Mouse (Mus musculus) adrenal gland, postnatal 36 days (tissue): Measurements from ENCODE around the gene Slc15a5. TPM values are rescaled to one million over a fixed set of nuclear protein-coding genes. Genes with fewer than 3 reads are reported as not detected.
"Not testable (repeated sequence)": the region's sequence is repeated elsewhere in the genome, so short reads cannot be mapped to it uniquely, and the experiment has no call there.

Experiments
- DNase-seq, 2 experiments: peaks; one replicate each; pipeline ENCODE4 v3.0.0; 2021; ENCODE audit warnings: mixed read lengths in 1 of 2
- long read RNA-seq, 2 experiments: library from polyadenylated mRNA; stranded (forward); transcript quantifications; one replicate each; pipeline ENCODE4 v2.0.0; 2021; ENCODE audit warnings: borderline sequencing depth in 2 of 2
- total RNA-seq, 2 experiments: library from RNA; stranded (reverse); gene quantifications; 2 replicates each; pipeline ENCODE4 v1.2.3; 2021

Gene Slc15a5
- 1 to 10 TPM; 1.6 to 3.3 TPM for total RNA-seq
- long read RNA-seq, experiment 1, partial matches to known transcripts: 0 of 3 reads
- long read RNA-seq, experiment 1, other reads (novel, unspliced or antisense): 3 of 3 reads
- long read RNA-seq, experiment 2, partial matches to known transcripts: 0 of 1 reads
- long read RNA-seq, experiment 2, other reads (novel, unspliced or antisense): 1 of 1 reads

DNA sequence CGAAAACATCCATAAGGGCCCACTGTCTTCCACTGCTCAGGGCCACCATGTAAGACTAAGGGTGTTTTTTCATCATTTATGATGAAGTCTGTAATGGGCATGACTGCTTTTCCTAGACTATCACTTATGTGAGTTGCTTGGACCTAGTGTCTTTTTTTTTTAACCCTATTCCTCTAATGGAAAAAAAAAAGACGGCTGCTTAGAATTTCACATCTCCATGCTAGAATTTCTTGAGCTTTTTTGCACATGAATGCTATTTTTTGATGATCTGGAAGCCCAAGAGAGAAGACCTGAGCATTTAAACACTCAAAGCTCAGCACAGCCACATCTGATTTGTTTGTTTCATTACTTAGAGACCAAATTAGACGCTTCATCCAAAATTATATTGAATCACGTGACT, at the start of gene Slc15a5:
Gene Slc15a5 (minus strand): TSS at position 101 of the 400 bp plus-strand sequence.
- DNase-seq: no peak

DNA sequence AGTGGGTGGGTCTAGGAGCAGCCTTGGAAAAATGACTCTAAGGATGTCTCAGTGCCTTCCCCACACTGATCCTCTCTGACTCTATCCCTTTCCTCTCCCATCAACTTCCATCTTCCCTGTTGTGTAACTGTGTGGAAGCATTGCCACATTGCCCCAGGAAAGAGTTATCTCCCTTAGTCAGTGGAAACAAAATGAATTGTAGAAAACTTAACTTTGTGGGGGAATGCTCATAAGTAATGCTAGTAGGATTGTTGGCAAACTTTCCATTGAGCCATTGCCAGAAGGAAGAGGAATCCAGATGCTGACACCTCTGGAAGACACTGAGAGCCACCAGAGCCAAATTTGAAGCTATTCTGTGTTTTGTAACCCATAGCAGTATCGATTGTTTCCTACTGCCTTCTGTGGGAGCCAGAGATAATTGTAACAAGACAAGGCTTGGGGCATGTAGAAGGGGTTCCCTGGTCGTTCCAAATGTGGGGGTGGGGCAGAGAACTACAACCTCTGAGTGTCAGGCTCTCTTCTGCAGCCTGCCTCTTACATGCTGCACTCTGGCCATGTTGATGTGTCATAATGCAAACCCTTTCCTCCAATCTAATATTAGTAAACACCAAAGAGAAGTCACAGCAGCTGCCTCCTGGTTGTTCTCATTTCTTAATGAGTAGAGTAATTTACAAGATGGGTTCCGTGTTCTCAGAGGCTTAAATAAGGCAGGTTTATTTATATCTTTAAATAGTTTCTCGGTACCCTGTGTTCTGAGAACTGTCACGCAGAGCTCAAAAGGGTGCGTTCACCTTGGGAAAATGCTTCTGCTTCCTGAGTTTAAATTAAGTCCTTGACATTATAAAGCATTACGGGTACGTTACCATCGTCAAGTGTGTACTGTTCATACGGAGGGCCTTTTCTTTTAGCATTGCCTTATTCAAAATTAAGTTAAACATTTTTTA, 48.9 kb upstream of the Slc15a5 start:
- no peak for DNase-seq

DNA sequence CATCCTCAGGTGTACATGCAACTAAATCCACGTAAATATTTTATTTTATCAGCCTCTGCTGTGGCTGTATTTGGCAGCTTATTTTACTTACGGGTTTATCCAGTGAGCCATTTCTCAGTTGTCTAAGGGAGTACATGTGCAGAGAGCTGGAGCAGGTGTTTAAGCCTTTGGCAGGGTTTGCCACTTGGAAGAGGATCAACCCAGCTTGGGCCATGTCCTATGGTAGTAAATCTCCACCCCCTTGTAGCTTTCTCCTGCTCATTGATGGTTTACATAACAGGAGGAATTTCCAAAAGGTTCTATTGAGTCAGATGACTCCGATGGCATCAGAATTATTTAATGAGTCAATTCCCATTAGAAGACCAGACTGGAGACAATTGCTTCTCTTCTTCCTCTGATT, 37.8 kb upstream of the Slc15a5 start:
- no peak for DNase-seq

DNA sequence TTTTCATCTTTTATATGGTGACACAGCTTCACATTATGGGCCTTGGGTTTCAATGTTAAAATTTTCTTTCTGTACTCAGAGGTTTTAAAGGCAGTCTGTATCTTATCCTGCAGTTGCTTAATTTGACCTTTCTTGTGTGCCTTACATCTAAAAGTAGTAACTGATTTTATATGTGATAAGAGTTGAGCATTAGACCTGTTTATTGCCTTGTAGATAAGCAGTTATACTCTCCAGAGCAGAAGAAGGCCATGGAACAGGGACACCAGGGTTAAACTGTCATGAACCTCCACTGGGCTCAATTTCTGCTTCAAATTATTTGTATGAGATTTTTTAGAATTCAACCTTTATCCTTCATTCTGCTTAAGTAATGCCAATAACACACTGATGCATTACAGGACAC, 24.8 kb upstream of the Slc15a5 start:
- DNase-seq: no peak

DNA sequence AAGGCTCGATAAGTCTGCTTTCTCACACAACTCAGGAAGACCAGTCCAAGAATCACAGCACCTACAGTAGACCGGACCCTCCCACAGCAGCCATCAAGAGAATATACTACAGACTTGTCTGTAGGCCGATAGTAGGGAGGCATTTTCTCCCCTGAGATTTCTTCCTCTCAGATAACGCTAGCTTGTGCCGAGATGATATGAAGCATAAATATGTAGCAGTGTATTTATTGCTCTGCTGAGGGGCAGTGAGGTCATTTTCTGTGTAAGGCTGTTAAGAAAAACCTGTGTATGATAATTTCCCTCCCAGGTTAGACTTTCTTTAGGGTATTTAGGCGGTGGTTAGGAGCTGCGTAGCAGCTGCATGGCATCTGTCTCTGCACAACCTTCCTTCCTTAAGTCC, 23.2 kb upstream of the Slc15a5 start:
- DNase-seq: no peak

DNA sequence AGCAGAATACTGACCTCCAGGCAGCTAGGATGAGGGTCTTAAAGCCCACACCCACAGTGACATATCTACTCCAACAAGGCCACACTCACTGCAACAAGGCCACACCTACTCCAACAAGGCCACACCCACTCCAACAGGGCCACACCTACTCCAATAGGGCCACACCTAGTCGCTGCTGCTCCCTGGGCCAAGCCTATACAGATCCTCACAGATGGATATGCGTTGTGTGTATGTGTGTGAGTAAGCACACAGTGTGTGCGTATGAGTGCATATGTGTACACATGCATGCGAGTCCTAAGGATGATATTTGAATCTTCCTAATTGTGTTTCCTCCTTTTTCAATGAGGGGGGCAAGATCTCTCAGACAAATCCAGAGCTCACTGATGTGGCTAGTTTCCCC, 22.1 kb upstream of the Slc15a5 start:
- no peak for DNase-seq

DNA sequence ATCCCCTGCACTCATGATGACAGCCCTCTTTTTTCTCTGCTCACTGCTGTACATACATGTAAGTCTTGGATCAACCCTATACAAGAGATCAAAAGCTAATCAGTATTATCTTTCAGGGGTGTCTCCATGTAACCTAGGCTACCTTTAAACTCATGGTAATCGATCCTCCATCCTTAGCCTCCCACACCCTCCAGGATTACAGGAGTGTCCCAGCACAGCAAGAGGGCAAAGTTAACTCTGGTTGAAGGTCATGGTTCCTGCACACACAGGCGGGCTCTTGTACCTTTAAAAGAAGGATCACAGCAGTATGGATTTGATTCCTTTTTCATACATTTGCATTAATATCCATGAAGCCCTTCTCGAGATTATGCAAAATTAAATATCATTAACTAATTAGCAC, 19.9 kb upstream of the Slc15a5 start:
- DNase-seq: no peak

DNA sequence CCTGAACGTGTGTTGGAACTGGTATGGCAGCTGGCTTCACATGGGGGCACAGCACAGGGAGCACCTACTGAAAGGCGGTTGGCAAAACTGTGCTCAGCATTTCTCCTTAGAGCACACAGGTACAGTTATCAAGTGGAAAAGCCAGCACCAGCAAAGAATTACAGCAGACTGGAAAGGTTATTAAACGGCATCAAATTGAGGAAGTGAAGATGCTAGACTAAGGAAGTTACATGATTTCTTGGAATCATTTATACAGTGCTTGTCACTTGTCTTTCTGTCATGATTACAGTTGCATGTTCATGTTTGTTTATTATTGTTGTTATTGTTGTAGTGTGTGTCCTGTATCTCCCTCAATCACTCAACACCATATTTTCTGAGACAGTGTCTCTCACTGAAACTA, 15.3 kb upstream of the Slc15a5 start:
- no peak for DNase-seq

DNA sequence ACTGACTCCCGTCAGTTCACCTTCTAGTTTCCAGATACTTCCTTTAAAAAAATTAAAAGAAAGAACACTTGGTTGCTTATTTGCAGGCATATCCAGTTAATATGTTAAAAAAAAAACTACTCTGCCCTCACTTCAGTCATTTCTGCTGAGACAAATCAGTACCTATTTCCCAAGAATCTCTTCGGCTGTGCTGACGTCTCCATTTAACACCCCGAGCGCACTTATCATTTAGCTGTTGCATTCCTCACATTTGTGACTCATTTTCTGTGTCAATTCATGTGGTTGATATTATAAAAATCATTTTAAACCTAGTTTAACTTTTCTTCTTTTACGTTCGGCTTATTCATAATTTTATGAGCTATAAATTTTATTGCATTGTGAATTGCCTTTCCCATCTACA, 12.7 kb upstream of the Slc15a5 start:
- DNase-seq: no peak

DNA sequence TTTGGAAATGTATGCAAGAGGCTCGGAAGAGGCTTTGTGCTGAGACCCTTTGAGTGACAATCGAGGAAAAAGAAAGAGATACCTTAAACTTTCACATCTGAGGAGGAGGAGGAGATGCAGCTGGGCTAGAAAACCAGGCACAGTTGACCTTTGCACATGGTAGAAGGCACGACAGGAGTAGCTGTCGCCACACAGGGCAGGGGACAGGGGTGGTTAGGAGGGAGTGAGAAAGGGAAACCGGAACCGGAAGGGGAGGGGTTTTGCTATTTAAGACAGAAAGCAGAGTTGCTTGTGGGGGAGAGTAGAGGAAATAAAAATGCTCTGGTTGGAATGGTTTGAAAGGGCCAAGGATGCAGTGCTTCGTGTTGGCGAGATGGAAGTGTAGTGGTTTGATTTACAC, 9.4 kb upstream of the Slc15a5 start:
- no peak for DNase-seq

DNA sequence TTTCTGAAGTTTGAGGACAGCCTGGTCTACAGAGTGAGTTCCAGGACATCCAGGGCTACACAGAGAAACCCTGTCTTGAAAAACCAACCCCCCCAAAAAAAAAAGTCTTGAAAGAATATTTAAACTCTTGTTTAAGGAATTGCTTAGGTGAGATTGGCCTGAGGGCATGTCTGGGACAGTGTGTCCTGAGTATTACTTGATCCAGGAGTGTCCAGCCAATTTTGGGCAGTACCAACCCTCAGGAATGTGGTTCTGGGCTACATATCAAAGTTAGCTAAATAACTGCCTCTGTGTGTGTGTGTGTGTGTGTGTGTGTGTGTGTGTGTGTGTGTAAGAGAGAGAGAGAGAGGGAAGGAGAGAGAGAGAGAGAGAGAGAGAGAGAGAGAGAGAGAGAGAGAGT, 6.7 kb upstream of the Slc15a5 start:
- not testable (repeated sequence) for DNase-seq

DNA sequence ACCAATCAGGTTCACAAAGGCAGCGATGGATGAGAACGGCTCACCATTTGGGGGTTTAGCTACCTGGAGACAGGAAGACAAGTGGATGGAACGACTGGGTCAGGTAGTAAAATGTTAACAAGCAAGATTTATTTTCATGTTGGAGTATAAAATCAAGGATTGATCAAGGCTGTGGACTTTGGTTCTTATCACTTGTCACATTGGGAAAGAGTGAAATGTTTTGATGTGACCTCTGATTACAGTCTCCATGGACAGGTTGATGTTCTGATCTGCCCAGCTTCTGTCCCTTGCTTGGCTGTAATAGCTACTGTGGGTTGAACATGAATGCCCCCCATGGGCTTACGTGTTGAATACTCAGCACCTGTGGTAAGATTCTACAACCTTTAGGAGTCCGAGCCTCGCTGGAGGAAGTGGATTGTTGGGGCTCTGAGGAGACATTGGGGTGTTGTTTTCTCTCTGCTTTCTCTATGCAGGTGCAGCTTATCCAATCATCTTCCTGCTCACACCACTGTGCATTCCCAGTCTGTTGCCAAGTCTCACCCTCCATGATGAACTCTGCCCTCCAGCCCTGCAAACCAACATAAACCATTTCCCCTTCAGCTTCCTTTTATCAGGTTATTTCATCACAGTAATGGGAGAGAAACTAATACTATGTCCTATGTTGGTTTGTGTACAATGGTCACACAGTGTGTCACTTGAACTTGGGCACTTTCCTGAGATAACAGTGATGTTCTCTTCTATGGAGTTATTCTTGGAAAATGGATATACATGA, 1.2 kb upstream of the Slc15a5 start:
- DNase-seq: no peak

DNA sequence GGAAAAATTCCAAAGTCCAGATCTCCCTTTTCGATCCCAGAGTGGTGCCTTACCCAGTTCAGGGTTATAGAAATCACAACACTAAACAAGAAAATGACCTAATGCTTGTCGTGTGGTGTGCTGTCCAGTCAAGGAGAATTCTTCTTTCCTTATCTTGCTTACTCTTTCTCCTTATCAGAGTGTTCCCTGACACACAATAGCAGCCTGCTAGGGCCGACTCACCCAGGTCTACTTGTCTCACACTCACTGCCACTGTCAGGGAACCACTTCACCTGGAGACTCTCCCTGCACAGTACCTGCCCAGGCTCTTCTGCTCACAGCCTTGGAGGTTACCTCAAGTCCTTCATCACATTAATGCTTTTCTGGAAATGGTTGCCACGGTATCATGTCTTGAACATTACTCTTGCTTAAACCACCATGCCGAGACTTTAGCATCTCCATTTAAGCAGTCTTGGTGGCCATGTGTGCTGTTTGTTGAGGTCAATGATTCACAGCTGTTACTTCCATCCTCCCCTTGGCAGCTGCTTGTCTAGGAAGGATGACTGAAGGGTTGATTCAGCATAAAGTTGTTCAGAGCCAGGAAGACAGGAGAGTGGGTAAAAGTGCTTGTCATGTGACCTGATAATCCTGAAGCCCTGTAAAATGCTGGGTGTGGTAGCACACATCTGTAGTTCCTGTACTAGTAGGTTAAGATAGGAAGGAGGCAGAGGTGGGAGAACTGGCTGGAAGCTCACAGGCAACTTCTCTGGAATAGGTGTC, 1.9 kb downstream of the Slc15a5 start:
- DNase-seq: no peak

DNA sequence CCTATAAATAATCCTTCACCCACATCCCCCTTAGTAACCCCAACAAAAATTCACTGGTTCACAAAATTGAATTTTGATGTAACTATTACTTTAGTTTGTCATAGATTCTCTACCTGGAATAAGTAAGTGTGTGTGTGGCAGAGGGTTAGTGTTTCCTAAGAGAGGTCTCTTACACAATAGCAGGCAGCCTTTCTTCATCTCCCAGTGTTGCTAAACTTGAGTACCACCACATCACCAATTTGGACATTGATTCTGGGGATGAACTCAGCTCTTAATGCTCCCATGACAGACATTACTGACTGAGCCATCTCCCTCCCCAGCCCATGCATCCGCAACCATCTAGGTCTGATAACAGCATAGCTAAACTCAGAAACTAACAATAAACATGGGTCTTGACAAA, 4.0 kb downstream of the Slc15a5 start:
- no peak for DNase-seq

DNA sequence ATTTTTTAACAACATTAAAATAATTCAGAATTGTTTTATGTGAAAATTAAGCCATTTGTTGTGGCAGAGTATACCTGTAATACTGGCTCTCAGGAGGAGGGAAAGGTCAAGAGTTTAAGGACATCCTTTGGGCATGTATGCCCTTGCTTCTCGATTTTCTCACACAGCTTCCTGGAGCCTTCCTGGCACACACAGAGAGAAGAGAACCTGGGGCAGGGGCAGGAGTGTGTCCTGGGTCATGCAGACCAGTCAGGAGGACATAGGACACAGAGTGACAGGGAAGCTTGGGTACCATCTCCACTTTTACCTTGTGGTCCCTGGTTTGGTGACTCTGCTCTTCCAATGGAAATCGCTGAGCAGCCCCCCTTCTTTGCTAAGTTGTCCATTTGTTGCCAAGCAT, 6.2 kb downstream of the Slc15a5 start:
- no peak for DNase-seq

DNA sequence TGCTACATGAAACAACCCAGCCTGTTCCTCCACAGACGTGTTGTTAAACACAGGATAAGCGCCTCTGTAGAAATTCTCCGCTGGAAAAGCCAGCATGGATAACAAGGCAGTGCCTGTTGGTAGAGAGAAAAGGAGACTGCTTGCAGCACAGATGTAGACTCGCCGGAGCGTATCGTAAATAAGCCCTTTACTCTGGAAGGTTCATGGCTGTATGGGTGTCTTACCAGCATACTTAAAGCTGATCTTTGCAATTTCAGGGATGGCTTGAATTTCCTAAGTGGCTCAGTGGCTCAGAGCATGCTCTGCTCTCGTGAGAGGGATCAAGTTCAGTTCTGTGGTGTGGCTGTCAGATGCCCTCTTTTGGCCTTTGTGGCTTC, 6.8 kb downstream of the Slc15a5 start:
- no peak for DNase-seq

DNA sequence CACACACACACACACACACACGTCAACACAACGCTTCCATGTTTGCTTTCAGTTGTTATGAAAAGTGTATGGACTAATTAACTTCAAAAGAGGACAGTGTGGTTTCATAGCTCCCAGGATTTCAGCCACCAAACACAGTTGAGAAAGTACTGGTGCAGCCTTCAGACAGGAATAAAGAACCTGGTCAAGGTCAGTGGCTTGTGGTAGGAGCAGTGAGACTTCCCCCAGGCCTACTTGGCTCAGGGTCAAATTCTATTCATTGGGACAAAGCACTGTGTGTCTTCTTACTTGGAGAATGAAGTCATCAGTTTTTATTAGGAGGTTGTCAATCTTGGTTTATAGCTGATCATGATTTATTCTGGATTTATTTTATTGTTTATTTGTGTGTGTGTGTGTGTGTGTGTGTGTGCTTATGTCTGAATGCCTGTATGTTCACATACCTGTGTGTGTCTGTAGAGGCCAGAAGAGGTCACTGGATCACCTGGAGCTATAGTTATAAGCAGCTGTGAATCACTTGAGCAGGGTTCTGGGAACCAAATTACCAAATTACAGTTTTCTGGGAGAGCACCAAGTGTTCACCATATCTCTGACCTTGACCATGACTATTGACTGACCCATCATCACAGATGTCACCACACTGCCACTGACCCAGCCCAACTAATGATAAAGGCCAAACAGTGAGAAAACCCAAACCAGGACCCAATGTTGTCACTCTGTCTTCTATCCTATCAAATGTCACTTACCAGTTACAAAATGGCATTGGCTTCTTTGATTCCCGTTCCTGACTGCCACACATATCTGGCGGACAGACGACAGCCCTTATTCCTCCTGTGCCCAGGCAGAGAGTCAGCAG, 7.4 kb downstream of the Slc15a5 start:
- DNase-seq: peak; percentile 18 to 55

DNA sequence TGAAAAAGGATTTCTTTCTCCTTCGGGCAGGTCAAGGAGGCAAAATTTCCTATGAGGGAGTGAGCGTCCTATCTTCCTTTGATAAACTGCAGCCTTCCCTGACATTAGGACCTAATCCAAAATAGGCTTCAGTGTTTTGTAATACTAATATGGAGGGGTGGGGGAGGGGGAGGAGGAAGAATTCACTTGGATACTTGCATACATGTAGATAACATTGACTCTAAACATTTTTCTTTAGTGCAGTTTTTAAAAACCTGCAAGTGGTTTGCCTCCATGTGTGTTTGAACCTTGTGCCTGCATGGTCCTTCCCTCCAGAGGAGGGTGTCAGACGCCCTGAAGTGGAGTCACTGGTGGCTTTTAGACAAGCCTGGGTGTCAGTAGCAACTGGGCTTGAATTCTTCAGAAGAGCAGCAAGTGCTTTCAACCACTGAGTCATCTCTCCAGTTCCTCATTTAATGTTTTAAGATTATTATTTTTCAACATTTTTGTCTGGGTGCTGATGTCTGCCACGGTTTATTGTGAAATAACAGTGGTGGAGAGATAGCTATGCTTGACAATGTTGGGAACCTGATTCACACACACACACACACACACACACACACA, 8.1 kb downstream of the Slc15a5 start:
- DNase-seq: peak in 1 of 2 experiments; percentile 10

DNA sequence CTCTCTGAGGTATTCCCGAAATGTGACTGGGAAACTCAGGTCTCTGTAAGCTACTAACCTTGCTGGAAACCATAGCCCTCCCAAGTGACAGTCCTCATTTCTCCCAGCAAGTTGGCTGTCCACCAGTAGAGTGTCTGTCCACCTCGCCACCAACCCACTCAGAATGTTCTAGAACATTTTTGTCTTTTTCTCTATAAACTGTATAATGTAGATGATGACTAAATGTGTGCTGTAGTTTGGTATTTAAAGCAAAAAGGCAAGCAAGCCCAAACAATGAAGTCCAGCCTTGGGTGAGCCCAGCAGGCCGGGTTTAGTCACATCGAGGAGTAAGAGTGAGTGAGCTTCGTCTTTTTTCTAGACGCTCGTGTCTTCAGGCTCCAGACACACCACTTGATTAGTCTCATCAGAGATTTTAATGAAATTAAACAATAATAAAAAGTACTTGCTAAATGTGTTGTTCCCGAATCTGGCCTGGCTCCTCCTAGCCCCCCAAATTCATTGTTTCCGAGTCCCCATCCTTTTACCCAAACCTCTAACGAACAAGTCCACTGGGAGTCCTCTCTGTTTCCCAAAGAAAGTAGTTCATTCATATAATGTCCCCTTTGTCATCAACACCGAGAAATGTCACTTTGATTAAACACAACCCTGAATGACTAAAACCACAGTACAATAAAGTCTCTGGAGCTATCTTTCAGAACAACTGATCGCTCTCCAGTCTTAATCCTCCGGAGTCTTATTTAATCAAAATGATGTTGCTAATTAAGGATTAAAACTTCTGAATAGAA, 8.8 kb downstream of the Slc15a5 start:
- DNase-seq: no peak

DNA sequence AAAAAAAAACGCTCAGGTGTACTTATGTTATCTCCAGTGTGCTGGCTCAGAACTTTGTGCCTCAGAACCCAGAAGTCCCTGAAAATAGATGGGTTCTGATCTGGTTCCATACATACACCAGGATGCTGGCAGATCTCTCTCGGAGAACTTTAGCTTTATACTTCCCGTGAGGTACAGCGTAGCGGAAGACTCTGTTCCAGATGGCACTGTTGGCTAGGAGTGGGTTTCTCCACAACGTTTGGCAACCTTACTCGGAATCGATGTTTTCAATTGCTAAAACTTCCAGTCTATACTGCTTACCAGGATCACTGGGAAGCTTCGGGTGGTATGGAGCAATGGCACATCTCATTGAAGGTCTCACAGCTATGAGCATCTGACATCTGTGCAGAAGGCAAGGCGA, 9.8 kb downstream of the Slc15a5 start:
- DNase-seq: no peak
